Mouse (Mus musculus) activated CD4-positive, CD25-positive, alpha-beta regulatory T cell, adult 4 months (primary cell): Measurements from ENCODE around the gene Bcl2l13. TPM values are rescaled to one million over a fixed set of nuclear protein-coding genes. Genes with fewer than 3 reads are reported as not detected.
"Not testable (repeated sequence)": the region's sequence is repeated elsewhere in the genome, so short reads cannot be mapped to it uniquely, and the experiment has no call there.

Source experiments
- ATAC-seq: one replicate; pipeline ENCODE4 v1.8.0; 2017
- polyA plus RNA-seq, 2 experiments: library from polyadenylated mRNA; unstranded; fragments of 100-300 nt; shearing (Covaris generic); gene quantifications; one replicate each; pipeline ENCODE4 v1.2.1; 2017

The Bcl2l13 gene
- polyA plus RNA-seq, 2 experiments from 2014 or later = 8.0 to 8.8 TPM

DNA sequence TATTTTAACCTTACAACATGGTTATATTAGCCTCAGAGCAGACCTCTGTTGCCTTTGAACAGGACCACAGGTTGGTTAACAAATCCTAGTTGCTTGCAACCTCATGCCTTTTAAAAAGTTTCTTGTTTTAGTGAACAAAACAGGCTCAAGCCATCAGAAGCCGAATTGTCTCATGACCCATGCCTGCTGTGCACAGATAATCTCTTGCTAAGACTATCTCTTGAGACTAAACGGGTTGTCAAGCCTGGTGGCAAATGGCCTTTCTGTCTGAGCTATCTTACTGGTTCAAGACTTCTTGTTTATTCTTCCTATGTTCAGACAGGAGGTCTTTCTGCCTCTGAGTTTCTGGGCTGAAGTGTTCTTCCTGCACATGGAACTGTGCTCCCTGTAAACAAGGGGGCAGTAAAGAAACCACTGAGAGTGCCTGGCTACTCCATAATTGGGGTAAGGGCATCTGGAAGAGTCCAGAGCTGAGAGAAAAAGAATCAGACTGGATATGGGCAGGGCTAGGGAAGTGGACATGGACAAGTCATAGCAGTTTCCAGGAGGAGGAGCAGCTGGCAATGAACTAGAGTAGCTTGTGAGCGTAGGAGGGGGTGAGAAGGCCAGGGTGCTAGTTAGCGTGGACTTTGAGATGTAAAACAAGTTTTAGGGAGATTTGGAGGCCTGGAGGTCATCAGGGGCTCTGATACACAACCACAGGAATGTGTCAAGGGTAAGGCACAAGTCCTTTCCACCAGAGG is 5.0 kb upstream of the Bcl2l13 start:
- ATAC-seq = no peak

GRCm38 (mm10) chr6:120832097-120832496 is 3.9 kb upstream of the Bcl2l13 start:
- ATAC-seq = no peak

DNA sequence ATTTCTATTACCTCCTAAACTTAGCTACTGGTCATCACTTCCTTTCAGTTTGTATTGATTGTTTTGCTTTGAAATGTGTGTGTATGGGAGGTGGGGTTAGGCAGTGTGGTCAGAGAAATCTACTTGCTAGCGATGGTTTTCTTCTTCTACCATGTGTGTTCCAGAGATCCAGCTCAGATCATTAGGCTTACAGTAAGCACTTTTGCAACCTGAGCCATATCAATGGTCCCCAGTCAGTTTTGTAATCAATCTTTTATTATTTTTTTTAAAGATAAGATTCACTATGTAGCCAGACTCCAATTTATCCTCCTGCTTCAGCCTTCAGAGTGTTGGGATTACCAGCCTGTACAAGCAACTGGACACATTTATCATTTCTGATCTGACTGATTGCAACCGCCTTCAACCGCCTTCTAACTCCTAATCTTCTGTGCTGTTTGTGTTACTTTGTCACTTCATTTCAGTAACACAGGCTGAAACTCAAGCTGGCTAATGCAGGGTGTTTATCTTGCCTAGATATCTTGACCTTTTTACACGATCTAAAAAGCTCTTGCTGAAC is 1.2 kb upstream of the Bcl2l13 start:
- ATAC-seq = no peak

DNA sequence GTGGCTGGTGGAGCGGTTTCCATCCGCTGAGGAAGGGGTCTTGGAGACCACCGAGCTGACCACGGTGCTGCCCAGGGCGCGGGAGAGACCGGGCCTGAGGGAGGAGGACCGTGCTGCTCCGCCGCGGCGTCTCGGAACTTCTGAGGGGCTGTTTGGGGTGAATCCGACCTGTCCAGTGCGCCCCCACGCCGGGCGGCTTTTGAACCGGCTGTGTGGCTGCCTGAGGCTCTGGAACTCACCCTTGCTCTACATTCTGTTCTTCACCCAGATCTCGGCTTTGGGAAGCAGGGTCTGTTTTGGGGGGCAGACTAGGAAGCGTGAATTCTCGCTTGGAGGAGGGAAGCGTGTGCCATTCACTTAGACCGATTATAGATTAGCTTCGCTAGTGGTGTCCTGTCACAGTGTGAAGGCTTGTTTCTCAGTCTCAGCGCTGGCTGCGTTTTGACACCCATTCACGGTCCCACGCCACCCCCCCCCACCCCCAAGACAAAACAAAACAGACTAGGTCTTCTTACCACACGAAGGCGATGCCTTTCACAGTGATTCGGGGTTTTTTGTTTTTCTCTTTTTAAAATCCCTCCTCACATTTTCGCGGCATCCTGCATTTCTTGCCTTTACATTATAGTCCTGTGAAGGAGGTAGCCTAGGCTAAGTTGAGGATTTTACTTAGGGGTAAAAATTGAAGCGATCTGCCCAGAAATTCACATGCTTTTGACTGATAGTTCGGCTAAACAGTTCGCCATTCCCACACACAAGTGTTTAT is 558 bp downstream of the Bcl2l13 start:
- ATAC-seq = peak; percentile 47

DNA sequence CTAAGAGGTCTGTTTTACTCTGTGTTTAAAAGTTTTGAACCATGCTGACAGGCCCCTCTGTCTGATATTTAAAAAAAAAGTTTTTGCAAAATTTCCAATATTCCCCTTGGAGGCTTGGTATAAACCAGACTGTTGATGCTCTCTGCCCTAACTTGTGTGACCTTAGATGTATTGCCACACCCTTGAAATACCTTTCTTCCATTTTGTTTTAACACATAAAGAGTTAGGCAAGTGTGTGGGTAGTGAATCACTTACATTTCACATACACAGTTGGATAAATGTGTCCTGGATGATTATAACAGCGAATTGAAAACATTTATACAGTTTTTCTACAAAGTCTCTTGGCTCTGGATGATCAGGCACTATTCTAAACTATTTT is 1.1 kb downstream of the Bcl2l13 start:
- no peak for ATAC-seq

DNA sequence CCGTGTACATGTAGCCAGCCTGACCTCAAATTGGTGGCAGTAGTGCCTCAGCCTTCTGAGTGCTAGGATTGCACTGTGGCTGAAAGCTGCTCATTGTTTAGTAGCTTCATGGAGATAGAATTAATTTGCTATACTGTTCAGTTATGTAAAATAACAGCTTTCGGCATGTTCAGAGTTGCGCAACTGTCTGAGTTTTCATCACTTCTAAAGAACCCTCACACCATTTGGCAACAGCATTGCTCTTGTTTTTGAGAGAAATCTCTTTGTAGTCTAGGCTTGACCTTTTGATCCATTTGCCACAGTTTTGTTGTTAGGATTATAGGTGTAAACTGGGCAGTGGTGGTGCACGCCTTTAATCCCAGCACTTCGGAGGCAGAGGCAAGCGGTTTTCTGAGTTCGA is 4.2 kb downstream of the Bcl2l13 start:
- no peak for ATAC-seq

DNA sequence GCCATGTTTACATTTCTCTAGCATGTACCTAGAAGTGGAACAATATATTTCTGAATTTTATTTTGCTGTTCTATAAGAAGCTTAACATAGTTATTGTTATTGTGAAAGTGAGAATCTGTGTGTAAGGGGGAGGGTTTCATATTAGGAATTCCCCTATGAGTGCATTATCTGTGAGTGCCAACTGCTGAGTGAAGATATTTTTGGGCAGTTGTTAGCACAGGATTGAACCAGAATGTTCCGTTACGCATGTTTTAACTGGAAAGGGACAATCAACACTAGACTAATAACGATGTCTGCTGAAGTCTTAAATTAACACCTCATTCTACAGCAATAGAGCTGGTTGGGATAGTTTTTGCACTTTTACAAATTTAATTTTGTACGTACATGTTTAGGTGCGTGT is 5.7 kb downstream of the Bcl2l13 start:
- ATAC-seq = peak; percentile 36

- ATAC-seq = not testable (repeated sequence)
These were observed 14.7 kb downstream of the Bcl2l13 start for GRCm38 (mm10) chr6:120850720-120851119.

- ATAC-seq = no peak
These were observed 18.4 kb downstream of the Bcl2l13 start for GRCm38 (mm10) chr6:120854413-120854812.

GRCm38 (mm10) chr6:120858217-120858711 is 22.3 kb downstream of the Bcl2l13 start:
- no peak for ATAC-seq

- no peak for ATAC-seq
These were observed 24.1 kb downstream of the Bcl2l13 start for GRCm38 (mm10) chr6:120860079-120860478.

GRCm38 (mm10) chr6:120866051-120866814 is 30.2 kb downstream of the Bcl2l13 start:
- no peak for ATAC-seq

DNA sequence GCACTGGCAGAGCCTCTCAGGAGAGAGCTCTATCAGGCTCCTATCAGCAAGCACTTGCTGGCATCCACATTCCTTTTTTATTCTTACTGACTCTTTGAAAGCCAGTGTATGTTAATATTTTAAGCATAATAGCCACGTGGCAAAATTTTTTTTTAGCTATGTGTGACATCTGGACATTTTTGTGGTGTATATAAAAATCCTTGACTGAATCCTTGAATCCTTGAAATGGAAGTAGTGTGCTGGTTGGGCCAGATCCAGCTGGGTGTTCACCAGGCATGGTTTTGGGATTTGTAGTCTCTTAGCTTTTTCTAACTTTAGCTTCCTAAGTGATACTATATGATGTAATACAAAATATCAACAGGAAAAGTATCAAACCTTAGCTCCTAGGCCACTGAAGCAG is 32.8 kb downstream of the Bcl2l13 start:
- ATAC-seq = no peak

DNA sequence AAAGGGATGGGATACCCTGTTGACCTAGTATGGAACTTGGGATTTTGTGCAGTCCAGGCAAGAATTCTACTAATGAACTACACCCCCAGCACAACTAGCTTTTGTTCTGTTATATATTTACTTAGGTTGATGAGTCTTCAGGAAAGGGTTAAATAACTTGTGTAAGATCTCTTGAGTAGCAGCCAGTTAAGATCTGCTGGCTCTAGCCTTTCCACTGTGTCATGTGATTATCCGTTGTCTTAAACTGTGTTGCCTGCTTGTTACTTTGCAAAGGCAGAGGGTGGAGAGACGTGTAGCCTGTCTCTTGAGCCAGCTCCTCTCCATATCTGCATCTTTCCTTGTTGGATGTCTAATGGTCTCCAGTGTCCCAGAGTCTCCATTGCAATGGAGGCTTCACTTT is 35.3 kb downstream of the Bcl2l13 start:
- ATAC-seq = no peak

DNA sequence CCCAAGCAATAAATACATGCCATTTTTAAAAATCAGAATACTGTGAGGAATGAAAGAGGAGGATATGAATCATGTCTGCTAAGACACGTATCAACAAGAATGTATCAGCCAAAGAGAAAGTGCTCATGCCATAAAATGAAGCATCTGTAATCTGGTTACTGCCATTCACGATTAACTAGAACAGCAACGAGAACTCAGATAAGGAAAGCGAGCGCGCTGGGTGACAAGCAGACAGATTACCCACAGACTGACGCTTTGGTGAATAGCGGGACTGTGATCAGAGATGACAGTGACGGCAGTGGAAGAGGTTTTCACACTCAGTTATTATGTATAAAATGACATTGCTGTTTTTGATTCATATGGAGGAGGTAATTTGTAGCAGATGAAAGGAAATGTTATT is 37.9 kb downstream of the Bcl2l13 start:
- ATAC-seq = no peak

GRCm38 (mm10) chr6:120879046-120879445 is 43.0 kb downstream of the Bcl2l13 start:
- ATAC-seq = no peak

- no peak for ATAC-seq
These were observed 48.4 kb downstream of the Bcl2l13 start for GRCm38 (mm10) chr6:120884436-120884835.

GRCm38 (mm10) chr6:120886696-120887095 is 50.7 kb downstream of the Bcl2l13 start:
- ATAC-seq = no peak

DNA sequence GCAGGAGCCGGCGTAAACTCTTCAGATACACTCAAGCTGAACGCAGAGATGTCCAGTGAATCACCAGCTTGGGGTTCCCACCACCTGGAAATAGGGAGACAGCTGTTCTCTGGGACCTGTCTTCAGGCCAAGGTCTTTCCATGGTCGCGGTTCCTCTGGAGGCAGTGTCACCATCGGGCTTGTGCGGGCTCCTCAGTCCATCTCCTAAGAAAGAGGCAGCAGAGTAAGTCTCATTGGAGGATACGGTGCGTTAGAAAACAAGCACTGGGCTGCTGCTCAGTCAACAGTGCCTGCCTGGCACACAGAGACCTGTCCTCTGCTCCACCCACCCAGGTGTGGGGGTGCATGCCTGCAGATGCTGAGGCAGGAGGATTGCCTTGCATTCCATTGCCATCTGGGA is 58.1 kb downstream of the Bcl2l13 start:
- no peak for ATAC-seq

DNA sequence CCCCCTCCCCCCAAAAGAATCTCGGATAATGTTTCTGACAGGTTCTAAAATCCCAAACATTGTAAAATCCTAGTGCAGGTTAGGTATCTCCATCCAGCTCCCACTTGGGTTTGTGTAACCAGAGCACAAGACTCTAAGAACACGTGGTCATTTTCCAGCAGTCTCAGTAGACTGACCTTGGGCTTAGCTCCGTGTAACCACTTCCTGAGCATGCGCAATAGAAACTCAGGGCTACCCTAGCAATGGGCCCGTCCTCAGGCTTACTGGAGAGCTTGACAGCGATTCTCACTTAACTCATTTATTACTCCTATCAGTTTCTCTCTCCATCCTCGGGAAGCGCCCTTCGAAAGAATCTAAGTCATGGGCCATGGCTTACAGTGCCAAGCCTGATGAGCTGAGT is 58.5 kb downstream of the Bcl2l13 start:
- no peak for ATAC-seq

DNA sequence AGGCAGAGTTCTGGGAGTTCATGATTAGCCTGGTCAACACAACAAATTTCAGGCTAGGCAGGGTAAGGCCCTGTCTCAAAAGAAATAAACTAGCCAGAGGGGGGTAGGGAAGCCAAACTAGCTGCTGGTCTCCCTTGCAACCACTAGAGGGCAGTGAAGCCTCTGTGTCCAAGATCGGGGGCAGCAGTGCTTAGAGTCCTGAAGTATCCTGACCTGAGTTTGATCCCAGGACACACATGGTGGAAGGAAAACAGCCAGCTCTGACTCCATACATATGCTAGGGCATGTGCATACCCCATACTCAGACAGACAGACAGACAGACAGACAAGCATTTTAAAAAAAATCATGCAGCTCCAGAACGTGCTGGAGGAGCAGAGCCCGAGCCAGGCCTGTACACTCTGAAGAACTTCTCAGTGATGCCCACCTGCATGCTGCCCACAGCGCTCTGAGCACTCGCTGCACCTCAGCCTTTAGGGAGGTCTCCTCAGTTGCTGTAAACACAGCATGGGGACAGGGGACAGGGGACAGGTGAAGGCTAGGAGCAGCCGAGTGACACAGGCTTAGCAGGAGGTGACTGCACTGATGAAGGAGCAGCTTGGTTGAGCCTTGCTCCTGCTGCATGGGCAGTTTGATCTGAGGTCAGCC is 62.3 kb downstream of the Bcl2l13 start:
- ATAC-seq = peak; percentile 66
